26 mouse cellular contexts compared by ENCODE assay signal in the genomic region with DNA sequence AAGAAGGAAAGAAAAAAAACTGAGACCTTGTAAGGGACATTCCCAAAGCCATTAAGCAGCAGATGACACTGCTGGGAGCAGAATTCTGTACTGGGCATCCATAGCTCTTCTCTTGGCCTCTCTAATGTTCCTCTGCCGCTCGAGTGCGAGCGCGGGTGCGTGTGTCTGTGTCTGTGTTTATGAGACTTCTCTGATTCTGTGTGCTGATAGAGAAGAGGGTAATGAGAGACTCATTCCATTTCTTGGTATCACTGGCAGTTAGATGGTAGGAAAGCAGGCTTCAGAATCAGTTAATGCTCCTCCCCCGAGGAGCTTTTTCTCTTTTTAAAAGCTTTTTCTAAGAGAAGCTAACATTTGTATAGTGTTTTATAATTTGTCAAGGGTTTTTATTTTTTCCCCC. TPM values are rescaled to one million over a fixed set of nuclear protein-coding genes. Genes with fewer than 3 reads are reported as not detected.
"Had no signal": no experiment of that assay in that cellular context is flagged by ENCODE, and none has a peak within 500 bp of the region (broad histone marks: within the 10 kb centered on the region; RNA-seq: fewer than 3 reads in every experiment).

No protein-coding gene starts in this region.

- H3K36me3 ChIP-seq: embryonic facial prominence, embryonic 10.5 days; embryonic facial prominence, embryonic 12.5 days; embryonic facial prominence, embryonic 13.5 days; embryonic facial prominence, embryonic 15.5 days; forebrain, embryonic 10.5 days; forebrain, embryonic 12.5 days; forebrain, embryonic 15.5 days had no signal

- H3K4me3 ChIP-seq: embryonic facial prominence, embryonic 10.5 days; embryonic facial prominence, embryonic 12.5 days; embryonic facial prominence, embryonic 13.5 days; embryonic facial prominence, embryonic 15.5 days; erythroblast, embryonic 14.5 days; forebrain, embryonic 10.5 days; forebrain, embryonic 12.5 days; forebrain, embryonic 13.5 days; forebrain, embryonic 15.5 days; gastrocnemius, adult 2 months; heart, adult 2 months had no signal

- DNase-seq: cerebellum, adult 9-10 months; cerebellum, adult 9-11 months; cerebellum, postnatal 10 days; cerebellum, postnatal 14 days; cerebellum, postnatal 25 days; cerebellum, postnatal 36 days; embryo, embryonic 11 days; forebrain, postnatal 0 days; gastrocnemius, adult 2 months; gastrocnemius, postnatal 10 days; gastrocnemius, postnatal 14 days; gastrocnemius, postnatal 25 days; gastrocnemius, postnatal 36 days; heart, adult 11 months; heart, adult 18-20 months; heart, adult 2 months had no signal

- H3K9me3 ChIP-seq: embryonic facial prominence, embryonic 10.5 days; embryonic facial prominence, embryonic 12.5 days; embryonic facial prominence, embryonic 13.5 days; embryonic facial prominence, embryonic 15.5 days; forebrain, embryonic 10.5 days; forebrain, embryonic 12.5 days; forebrain, embryonic 13.5 days; forebrain, embryonic 15.5 days had no signal

- H3K27me3 ChIP-seq: embryonic facial prominence, embryonic 12.5 days; embryonic facial prominence, embryonic 13.5 days; embryonic facial prominence, embryonic 15.5 days; forebrain, embryonic 13.5 days; forebrain, embryonic 15.5 days had no signal

- H3K27ac ChIP-seq: embryonic facial prominence, embryonic 10.5 days; embryonic facial prominence, embryonic 12.5 days; embryonic facial prominence, embryonic 13.5 days; embryonic facial prominence, embryonic 15.5 days; forebrain, embryonic 10.5 days; forebrain, embryonic 12.5 days; forebrain, embryonic 13.5 days; forebrain, embryonic 15.5 days; gastrocnemius, adult 2 months; heart, adult 2 months had no signal

- H3K9ac ChIP-seq: embryonic facial prominence, embryonic 12.5 days; embryonic facial prominence, embryonic 13.5 days; embryonic facial prominence, embryonic 15.5 days; forebrain, embryonic 12.5 days; forebrain, embryonic 13.5 days; forebrain, embryonic 15.5 days; forebrain, postnatal 0 days had no signal

- H3K4me1 ChIP-seq: embryonic facial prominence, embryonic 12.5 days had no signal

RNA-seq across cellular contexts. Expression of a gene that starts 3.4 kb away (rescaled TPM):
- total RNA-seq: common myeloid progenitor, adult 5-6 weeks; heart, adult 18-20 months had no signal
- polyA plus RNA-seq: erythroblast, embryonic 14.5 days; heart, adult 2 months had no signal
